Mouse (Mus musculus): ENCODE results near the gene Mrpl43.
A peak's percentile ranks its signal among the peaks of the same experiment; 100 is the strongest.

Gene Mrpl43

DNA sequence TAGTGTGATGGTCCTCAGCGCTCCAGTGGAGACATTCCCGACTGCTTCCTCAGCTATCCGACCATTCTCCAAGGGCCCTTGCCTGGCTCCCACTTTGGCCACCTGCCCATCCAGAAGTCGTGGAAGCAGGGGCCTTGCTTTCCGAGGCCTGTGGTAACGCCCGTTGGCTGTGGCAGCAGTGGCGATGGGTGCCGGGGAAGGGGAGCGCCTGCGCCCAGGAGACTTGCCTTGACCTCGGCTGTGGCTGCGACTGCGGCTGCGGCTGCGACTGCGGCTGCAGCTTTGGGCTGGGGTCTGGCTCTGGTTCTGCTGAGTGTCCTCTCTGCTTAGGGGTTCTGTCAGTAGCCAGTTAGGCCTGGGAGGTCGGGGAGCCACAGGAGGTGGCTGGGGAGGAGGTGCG, 22.5 kb upstream of the Mrpl43 start:
- no peak for DNase-seq

DNA sequence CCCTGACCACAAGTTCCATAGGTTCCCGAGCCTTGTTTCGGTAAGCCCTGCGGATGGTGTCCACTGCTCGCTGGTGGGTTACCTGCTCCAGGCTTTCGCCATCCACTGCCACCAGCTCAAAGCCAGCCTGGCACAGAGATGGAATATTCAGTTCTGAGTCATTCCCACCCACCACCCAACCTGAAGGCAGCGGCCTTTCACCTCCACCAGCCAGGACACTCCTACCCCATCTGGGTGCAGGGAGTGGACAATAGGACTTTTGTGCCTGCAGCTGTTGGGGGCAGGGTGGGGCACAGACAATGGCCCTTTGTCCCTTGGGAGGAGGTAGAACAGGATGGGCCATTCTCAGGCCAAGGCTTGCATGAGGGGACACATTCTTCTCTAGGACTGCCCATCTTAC, 21.6 kb upstream of the Mrpl43 start:
- DNase-seq: no peak

DNA sequence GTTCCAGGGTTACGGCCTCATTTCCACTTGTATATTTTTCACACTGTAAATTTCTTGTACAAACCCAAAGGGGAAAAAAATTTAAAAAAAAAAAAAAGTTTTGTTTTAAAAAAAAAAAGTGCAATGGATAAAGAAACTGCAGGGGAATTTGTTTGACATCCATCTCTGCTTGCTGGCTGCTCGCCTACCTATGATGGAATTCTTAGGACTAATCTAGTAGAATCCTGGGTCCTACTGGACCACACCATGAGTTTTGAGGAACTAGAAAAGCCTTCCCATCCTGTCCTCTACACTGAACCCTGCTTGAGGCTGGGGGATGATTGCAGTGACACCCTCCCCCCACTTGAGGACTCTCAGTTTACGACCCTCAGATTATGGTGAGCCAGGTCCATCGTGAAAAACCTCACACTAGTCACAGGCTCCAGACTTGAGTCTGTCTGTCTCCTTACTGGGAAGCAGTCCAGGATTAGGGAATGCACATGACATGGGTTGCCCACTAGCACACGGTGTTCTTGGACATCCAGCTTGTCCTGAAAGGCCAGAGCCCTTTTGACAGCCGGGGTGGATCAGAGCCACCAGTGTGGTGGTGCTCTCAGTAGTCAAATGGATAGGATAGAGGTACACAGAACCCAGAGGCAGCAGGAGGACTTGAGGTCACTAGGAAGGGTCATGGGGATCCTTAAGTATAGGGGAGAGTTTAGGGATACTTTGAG, 20.9 kb upstream of the Mrpl43 start:
- no peak for DNase-seq

DNA sequence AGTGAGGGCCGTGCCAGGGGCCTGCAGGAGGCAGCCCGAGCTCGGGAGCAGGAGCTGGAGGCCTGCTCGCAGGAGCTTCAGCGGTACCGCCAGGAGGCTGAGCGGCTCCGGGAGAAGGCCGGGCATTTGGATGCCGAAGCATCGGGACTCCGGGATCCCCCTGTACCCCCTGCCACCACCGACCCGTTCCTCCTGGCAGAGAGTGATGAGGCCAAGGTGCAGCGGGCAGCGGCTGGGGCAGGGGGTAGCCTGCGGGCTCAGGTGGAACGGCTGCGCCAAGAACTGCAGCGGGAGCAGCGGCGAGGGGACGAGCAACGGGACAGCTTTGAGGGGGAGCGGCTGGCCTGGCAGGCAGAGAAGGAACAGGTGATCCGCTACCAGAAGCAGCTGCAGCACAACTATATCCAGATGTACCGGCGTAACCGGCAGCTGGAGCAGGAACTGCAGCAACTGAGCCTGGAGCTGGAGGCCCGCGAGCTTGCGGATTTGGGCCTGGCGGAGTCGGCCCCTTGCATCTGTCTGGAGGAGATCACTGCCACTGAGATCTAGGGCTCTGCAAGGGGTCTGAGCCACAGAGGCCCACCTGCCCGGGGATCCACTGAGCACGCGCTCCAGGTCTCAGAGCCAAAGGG, 19.8 kb upstream of the Mrpl43 start:
- no peak for DNase-seq

DNA sequence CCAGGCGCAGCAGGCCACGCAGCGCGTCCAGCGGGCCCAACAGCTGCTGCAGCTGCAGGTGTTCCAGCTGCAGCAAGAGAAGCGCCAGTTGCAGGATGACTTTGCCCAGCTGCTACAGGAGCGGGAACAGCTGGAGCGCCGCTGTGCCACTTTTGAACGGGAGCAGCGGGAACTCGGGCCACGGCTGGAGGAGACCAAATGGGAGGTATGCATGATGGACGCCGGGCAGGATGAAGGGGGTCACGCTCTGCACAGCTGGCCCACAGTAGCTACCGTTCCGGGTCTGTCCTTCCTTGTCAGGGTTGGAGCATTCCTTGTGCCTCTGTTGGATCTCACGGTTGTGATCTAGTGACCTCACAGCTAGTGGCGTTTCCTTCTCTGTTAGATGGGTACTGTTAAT, 18.5 kb upstream of the Mrpl43 start:
- no peak for DNase-seq

DNA sequence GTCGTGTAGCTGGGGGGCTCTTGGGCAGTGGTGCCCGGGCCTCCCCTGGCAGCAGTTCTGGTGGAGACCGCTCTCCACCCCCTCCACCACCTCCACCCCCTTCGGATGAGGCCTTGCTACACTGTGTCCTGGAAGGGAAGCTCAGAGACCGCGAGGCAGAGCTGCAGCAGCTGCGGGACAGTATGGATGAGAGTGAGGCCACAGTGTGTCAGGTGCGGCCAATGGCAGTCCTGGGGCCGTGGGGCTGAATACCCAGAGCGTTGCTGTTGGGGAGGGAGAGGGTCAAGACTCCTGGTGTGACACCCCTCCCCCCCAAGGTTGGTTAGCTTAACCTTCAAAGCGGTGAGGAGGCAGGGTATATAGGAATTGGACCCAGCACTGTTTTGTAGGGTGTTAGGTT, 17.8 kb upstream of the Mrpl43 start:
- DNase-seq: no peak

DNA sequence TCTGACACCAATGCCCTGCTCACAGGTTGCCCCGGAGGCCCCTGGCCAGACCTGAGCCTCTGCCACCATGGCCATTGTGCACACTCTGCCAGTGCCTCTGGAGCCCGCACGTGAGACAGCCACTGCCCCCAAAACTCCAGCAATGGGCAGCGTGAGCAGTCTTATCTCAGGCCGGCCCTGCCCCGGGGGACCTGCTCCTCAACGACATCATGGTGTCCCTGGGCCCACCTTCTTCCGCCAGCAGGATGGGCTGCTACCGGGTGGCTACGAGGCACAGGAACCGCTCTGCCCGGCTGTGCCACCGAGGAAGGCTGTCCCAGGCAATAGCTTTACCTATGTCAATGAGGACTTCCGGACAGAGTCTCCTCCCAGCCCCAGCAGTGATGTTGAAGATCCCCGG, 15.1 kb upstream of the Mrpl43 start:
- DNase-seq: no peak

DNA sequence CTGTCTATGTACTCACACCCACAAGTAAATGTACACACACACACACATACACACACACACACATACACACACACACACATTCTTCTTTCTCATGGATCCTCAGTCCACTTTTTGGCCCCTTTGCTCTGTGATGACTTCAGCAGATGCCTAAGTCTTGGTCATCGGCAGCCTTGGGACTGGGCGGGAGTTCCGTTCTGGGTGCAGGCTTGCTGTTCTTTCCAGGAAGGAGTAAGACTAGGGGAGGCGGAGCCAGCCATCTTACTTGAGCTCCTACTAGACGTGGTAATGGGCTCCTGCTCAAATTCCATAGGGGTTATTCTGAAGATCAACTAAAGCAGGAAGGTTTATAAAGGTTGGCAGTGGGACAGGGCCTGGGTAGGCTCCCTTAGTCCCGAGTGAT, 14.1 kb upstream of the Mrpl43 start:
- no peak for DNase-seq

DNA sequence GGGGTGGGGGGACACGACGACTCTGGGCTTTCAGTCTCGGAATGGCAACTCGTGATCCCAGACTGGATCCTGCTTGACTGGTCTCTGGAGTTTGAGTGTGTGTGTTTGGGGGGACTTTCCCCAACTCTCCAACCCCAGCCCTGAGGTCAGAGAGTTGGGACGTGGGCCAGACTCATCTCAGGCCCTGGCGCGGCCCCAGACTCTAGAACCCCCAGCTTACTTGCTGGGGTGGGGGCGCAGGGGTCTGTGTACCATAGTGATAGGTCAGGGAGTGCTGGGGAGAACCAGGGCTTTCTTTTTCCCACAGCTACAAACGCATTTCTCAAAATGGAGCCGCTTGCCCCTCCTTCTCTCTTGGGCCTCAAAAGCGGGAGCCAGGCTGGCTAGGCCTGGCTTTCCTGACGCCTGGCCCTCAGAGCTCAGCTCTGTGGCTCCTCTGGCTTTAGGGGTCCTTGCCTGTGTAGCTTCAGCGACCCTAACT, 12.1 kb upstream of the Mrpl43 start:
- no peak for DNase-seq

DNA sequence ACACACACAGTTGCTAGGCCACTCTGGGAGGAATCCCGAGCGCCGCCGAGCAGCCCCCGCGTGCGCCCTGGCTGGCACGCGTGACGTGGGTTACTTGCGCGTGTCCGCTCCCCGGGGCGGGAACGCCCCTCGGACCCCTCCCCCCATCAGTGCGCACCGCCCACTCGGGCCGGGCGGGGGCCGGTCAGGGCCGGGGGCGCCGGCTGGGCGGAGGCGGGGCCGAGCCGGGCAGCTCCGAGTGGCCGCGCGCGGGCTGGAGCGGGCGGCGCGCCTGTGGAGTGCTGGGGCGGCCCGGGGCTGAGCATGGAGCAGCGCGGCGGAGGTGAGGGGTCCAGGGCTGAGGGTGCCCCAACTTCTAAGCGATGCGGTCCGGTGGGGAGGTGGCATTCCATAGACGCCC, 11.7 kb upstream of the Mrpl43 start:
- peak; percentile 79 for DNase-seq

DNA sequence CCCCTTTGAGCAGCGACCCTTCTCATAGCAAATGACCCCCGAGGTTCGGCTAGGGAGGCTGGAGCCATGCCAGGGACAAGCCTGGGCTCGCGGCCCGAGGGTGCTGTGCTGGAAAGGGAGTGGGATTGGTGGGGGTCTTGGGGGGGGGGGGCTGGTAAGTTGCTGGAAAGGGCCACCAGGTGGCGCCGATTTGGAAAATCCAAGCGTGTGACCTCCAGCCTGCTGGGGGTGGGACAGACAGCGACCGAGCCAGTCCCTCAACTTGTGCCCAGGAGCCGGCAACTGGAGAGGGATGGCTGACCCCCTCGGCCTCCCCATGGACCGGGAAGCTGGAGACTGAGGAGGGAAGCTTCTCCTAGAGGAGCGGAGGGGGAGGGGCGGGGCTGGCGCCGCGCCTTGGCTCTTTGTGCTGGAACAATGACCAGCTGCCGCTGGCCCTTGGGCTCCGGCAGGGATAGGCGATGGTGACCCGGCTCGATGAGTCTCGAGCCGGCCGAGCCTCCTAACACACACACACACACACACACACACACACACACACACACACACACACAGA, 11.1 kb upstream of the Mrpl43 start:
- DNase-seq: peak; percentile 83

DNA sequence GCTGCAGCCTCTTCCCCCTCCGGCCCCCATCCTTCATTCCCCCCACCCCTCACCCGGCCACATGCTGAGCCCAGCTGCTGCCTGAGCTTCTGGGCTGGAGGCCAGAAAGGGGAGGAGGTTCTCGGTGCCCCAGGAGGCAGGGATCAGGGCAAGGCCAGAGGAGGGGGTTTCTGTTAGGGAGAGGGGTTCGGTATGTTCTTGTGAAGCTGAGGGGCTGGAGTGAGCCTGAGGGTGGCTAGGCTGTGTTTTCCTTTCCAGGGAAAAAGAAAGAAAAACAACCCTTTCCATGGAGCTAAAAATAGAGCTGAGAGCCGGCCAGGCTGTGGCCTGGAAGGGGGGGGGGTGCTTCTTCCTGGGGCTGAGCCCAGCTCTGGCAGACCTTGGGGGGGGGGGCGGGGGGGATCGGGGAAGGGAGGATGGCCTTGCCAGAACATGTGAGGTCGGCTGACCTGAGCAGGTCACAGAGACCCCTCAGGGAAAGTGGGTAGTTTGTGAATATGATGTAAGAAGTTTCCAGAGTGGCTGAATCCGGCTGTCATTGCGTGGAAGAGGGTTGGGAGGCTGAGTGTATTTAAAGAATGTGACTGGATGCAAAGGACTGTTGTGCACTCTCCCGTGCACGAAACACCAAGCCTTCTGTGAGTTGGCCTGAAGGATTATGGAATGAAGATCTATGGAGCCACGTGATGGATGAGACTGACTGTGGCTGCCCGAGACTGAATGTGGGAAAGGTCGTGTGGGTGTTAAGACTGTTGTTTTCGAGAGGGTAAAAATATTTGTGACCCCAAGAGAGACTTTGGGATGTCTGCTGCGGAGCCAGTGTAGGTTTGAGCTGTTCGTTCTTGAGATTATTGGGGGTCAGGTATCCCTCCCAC, 10.3 kb upstream of the Mrpl43 start:
- DNase-seq: peak; percentile 88

DNA sequence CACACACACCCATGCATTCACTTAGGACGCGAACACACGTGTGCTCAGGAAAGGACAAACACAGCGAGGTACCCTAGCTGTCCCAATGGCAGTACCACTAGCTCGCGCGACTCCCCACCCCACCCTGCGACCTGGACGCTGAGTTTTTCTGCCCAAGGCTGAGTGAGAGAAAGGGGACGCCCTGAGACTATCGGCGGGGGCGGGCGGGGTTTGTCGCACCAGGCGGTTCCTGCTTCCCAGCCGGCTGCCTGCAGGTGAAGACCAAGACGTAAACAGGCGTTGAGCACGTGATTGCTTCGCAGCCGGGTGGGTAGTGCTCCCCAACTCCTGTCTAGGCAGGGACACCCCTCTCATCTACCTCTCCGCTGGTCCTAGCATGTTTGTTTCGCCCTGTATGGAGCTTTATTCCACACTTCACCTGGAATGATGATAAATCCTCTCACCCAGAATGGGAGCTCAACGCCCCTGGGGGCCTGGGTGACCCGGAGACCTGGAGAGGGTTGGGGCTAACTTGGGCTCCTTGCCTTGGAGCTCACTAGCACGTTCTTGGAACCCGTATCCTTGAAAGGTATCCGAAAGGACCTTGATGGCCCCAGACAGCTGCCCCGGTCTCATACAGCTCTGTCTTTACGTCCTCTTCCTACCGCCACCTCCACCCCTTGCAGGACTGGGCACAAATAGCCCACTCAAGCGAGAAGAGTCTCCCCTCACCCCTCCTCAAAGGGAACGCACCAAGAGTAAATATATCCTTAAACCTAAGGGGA, 9.5 kb upstream of the Mrpl43 start:
- DNase-seq: peak; percentile 75

DNA sequence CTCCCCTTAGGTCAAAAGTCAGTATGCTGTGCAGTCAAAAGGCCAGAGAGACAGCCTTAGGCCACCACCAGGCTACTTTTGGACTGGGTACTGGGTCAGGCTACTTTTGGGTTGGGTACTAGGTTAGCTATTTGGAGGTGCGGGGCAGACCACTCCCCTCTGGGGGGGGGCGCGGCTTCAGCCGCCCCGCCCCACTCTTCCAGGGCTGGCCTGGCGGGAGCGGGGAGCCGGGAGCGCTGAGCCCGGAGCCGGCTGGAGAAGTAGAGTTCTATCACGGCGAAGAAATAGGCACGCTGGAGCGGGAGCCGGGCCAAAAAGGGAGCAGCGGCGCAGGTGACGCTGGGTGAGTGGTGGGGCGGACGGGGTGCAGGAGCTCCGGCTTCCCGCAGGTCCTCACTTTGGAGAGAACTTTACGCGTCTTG, 8.8 kb upstream of the Mrpl43 start:
- DNase-seq: peak; percentile 66

DNA sequence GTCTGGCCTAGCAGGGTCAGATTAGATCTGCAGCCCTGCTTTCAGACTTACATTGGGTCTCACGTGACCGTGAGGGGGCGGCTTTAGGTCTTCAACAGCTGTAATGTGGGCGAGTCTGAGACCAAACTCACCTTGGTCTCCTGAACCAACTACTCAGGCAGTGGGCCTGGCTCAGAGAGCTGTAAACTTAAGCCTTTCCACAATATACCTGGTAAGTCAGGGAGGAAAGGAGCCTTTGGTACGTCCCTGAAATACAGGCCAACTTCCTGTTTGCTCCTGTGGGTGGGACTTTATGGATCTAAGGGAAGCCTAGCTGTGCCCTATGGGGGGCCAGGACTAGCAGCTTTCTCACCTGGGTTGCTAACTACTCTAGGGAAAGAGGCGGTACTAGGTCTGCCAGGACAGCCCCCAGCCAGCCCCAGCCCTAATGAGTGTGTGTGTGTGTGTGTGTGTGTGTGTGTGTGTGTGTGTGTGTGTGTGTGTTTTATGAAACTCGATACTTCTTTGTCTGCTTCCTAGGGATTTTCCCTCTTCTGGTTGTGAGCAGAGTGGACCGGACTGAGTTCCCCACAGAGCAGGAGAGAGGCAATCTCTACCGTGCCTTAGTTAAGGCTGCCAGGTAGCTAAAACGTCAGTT, 8.2 kb upstream of the Mrpl43 start, which contains the start of gene Lzts2:
TSS of gene Lzts2 (plus strand) at position 80 of the 637 bp plus-strand sequence.
- DNase-seq: no peak

DNA sequence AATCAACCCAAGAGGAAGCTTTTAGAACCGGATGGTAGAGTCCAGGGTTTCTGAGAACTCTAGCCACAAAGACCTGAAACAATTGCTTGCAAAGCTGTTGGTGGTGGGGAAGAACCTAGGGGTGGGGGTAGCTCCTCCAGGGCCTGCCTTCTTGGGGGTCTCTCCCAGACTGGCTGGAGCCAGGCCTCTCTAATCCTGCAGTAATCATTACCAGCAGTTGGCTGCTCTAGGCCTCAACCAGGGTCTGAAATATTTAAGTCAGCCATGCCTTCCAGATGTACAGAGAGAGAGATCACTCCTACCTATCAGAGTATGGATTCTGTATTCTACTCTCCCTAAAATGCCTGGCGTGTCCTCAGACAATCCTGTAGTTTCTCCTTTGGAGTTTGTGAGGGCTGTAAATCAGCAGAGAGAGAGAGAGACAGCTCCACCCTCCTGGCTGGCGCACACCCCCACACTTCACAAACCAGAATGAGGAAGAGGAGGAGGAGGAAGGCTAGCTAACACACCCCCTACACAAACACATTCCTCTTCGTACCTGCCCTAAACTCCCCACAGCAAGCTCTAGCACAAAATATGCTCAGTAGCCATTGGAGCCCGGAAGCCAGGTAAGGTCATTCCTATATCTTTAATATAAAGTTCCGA, 7.5 kb upstream of the Mrpl43 start:
- no peak for DNase-seq

DNA sequence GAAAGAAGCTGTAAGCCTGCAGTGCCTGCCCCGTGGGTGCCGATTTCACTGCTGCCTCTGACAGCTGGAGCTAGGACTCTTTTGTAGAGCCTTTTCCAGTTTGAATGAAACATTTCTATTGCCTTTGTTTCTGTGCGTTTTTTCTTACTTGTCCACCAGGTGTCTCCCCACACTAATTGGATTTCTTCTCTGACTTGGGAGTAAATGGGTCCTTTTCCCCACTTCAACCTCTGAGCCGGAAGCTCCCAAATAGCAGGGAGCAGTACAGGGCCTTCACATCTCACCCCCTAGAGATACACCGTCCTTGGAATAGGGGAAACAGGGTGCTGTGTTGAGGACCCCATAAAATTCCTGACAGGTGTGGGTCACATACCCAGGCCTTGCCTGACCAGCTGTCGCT, 6.4 kb upstream of the Mrpl43 start:
- no peak for DNase-seq

DNA sequence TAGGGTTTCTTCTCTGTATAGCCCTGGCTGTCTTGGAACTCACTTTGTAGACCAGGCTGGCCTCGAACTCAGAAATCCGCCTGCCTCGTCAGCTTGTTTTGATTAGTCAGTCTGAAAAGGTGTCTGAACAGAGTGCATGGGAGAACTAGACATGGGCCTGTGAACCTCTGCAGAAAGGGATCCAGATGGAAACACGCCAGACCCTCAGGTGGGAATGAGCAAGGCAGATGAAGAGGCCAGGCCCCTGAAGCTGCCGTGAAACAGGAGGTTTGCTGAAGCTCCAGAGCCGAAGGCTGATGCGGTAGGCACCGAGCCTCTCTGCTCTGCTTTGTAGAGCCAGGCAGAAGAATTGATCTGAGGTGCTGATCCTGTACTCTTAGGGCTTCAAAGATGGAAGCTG, 6.0 kb upstream of the Mrpl43 start:
- DNase-seq: no peak

DNA sequence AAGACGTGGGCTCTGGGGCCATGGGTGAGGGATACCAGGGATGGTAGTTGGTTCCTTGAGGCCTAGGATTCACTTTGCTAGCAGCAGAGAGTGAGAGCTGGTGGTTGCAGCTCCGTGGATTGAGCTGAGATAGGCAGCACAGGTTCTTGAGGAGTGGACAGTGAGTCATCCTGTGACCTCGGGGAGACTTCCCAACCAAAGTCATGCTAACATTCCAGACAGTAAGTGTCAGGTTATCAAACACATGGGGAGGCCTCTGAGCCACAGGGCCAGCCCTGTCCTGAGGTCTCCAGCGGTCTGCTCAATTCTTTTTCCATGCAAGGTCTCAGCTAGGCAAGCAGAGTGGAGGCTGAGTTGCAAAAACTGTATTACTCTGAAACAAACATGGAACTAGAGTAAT, 4.4 kb upstream of the Mrpl43 start:
- DNase-seq: no peak

DNA sequence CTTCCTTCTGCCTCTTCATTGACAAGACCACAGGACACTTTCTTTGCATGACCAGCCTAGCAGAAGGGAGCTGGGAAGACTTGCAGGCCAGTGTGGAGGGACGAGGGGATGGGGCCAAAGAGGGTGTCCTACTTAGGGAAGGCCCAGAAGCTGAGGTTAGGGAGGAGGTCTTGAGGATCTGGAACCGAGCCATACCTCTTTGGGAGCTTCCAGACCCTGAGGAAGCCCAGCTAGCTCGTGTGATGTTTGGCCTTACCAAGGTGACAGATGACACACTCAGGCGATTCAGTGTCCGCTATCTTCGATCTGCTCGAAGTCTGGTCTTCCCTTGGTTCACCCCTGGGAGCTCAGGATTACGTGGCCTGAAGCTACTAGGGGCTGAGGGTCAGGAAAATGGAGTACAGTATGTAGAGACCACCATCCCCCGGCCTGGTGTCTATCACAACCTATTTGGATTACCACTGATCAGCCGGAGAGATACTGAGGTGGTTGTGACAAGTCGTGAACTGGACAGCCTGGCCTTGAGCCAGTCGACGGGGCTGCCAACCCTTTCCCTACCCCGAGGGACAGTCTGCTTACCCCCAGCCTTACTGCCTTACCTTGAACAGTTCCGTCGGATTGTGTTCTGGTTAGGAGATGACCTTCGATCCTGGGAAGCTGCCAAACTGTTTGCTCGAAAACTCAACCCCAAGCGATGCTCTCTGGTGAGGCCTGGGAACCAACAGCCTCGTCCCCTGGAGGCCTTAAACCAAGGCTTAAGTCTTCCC, 1.4 kb upstream of the Mrpl43 start:
- DNase-seq: no peak

DNA sequence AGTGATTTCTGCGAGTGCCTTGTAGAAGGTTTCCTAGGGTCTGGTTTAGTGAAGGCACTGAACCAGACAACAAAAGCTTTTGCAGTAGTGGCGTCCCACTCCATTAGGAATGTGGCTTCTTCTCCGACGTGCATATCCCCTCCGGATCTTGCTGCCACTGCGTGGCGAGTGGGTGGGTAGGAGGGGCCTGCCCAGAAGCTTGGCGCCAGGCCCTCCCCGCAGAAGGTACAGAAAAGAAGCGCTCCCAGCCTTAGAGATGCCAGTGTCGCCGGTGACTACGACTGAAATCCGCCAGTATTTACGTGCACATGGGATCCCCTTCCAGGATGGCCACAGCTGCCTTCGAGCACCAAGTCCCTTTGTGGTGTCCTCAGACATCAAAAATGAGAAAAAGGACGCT, 779 bp upstream of the Mrpl43 start:
- no peak for DNase-seq

Data from cerebellum, adult 8-10 months (tissue).